ENCODE assay signal across 24 mouse cellular contexts in genomic region chr13:75461273-75461672, GRCm38 (mm10).
"Had no signal": no experiment of that assay in that cellular context is flagged by ENCODE, and none has a peak within 500 bp of the region (broad histone marks: within the 10 kb centered on the region; RNA-seq: fewer than 3 reads in every experiment).

No protein-coding gene starts in this region.

- ATAC-seq: hindbrain, postnatal 0 days; intestine, postnatal 0 days had no signal

- H3K27me3 ChIP-seq: heart, embryonic 13.5 days; heart, embryonic 15.5 days; hindbrain, embryonic 13.5 days; hindbrain, embryonic 15.5 days; limb, embryonic 12.5 days had no signal

- H3K36me3 ChIP-seq: heart, embryonic 13.5 days; heart, embryonic 15.5 days; hindbrain, embryonic 13.5 days; hindbrain, embryonic 15.5 days; limb, embryonic 10.5 days; limb, embryonic 12.5 days had no signal

- H3K9ac ChIP-seq: heart, embryonic 13.5 days; heart, embryonic 15.5 days; hindbrain, embryonic 13.5 days; hindbrain, embryonic 15.5 days; limb, embryonic 12.5 days; liver, embryonic 14.5 days had no signal

- DNase-seq: gastrocnemius, adult 2 months; gastrocnemius, postnatal 10 days; gastrocnemius, postnatal 25 days; heart, adult 11 months; heart, adult 2 months; heart, postnatal 14 days; kidney, adult 18-20 months; kidney, adult 8-10 months; kidney, postnatal 10 days; kidney, postnatal 25 days; kidney, postnatal 4 days; liver had no signal

- H3K4me3 ChIP-seq: gastrocnemius, adult 2 months; heart, adult 2 months; heart, embryonic 13.5 days; heart, embryonic 15.5 days; hindbrain, embryonic 13.5 days; hindbrain, embryonic 15.5 days; layer of hippocampus, adult 2 months; left cerebral cortex, adult 2 months; limb, embryonic 10.5 days; limb, embryonic 12.5 days had no signal

- H3K4me2 ChIP-seq: heart, embryonic 13.5 days; heart, embryonic 15.5 days; hindbrain, embryonic 13.5 days; hindbrain, embryonic 15.5 days; limb, embryonic 12.5 days; liver, embryonic 11.5 days had no signal

- H3K4me1 ChIP-seq: heart, embryonic 13.5 days; heart, embryonic 15.5 days; hindbrain, embryonic 13.5 days; hindbrain, embryonic 15.5 days; limb, embryonic 10.5 days; limb, embryonic 12.5 days had no signal

- H3K27ac ChIP-seq: gastrocnemius, adult 2 months; heart, adult 2 months; heart, embryonic 13.5 days; heart, embryonic 15.5 days; hindbrain, embryonic 13.5 days; hindbrain, embryonic 15.5 days; hindbrain, postnatal 0 days; layer of hippocampus, adult 2 months; left cerebral cortex, adult 2 months; limb, embryonic 10.5 days; limb, embryonic 12.5 days; liver, embryonic 14.5 days had no signal

- H3K9me3 ChIP-seq: heart, embryonic 13.5 days; heart, embryonic 15.5 days; hindbrain, embryonic 13.5 days; hindbrain, embryonic 15.5 days; limb, embryonic 10.5 days; limb, embryonic 12.5 days had no signal
